Comparison of ENCODE assay signal across 19 mouse cellular contexts in genomic region chr2:92695869-92696268, GRCm38 (mm10).
A peak's percentile ranks its signal among the peaks of the same experiment; 100 is the strongest.
DNase-seq lines count a peak whose midpoint lies in the region; ATAC-seq lines count a peak whose summit lies in the region.
"Had no signal": no experiment of that assay in that cellular context is flagged by ENCODE, and none has a peak within 500 bp of the region (broad histone marks: within the 10 kb centered on the region; RNA-seq: fewer than 3 reads in every experiment).

No protein-coding gene starts in this region.

- H3K4me2 ChIP-seq in forebrain, embryonic 16.5 days (ENCODE audit: low read length): no peak overlapping the region
- no peak overlapping the region for H3K4me2 ChIP-seq in midbrain, embryonic 11.5 days
- no peak overlapping the region for H3K4me2 ChIP-seq in neural tube, embryonic 14.5 days (ENCODE audit: low read depth, low read length)
- H3K4me2 ChIP-seq: embryonic facial prominence, embryonic 12.5 days; limb, embryonic 13.5 days; liver, embryonic 15.5 days had no signal

- no peaks in the 10 kb centered on the region for H3K27me3 ChIP-seq in forebrain, embryonic 16.5 days (replicated peaks; ENCODE audit: control insufficient read depth, insufficient read depth, low read length)
- H3K27me3 ChIP-seq in midbrain, embryonic 11.5 days (ENCODE audit: control insufficient read depth, insufficient read depth, low read length): no peaks in the 10 kb centered on the region
- H3K27me3 ChIP-seq in neural tube, embryonic 14.5 days (ENCODE audit: control insufficient read depth, insufficient read depth, low read length): 0 out of 2 replicates have a peak, but pooled peaks cover 2% of the 10 kb centered on the region
- H3K27me3 ChIP-seq: embryonic facial prominence, embryonic 12.5 days; limb, embryonic 13.5 days; liver, embryonic 15.5 days had no signal

- no peak overlapping the region for H3K4me3 ChIP-seq in forebrain, embryonic 16.5 days (replicated peaks; ENCODE audit: low read length)
- no peak overlapping the region for H3K4me3 ChIP-seq in midbrain, embryonic 11.5 days (ENCODE audit: low read depth, low read length)
- no peak overlapping the region for H3K4me3 ChIP-seq in neural tube, embryonic 14.5 days (ENCODE audit: low read depth, low read length)
- H3K4me3 ChIP-seq: embryonic facial prominence, embryonic 12.5 days; limb, embryonic 13.5 days; liver, embryonic 15.5 days had no signal

- H3K27ac ChIP-seq in forebrain, embryonic 16.5 days (ENCODE audit: low read length): no peak overlapping the region
- no peak overlapping the region for H3K27ac ChIP-seq in midbrain, embryonic 11.5 days (ENCODE audit: low read depth, low read length)
- H3K27ac ChIP-seq in neural tube, embryonic 14.5 days (ENCODE audit: low read depth, low read length): no peak overlapping the region
- H3K27ac ChIP-seq: embryonic facial prominence, embryonic 12.5 days; limb, embryonic 13.5 days; liver, embryonic 15.5 days had no signal

- ATAC-seq in forebrain, embryonic 16.5 days: peak; percentile 66
- ATAC-seq in midbrain, embryonic 11.5 days (ENCODE audit: low FRiP score): peak; percentile 81
- 0 out of 2 replicates have a peak, but pooled peaks have one; percentile 31 for ATAC-seq in neural tube, embryonic 14.5 days (ENCODE audit: low read depth)
- ATAC-seq: activated CD4-positive, CD25-positive, alpha-beta regulatory T cell, adult 4 months had no signal

- H3K9me3 ChIP-seq in forebrain, embryonic 16.5 days (ENCODE audit: control insufficient read depth, low read length): no peaks in the 10 kb centered on the region
- no peaks in the 10 kb centered on the region for H3K9me3 ChIP-seq in midbrain, embryonic 11.5 days (ENCODE audit: control insufficient read depth, low read length)
- H3K9me3 ChIP-seq in neural tube, embryonic 14.5 days (ENCODE audit: control insufficient read depth, low read length): 0 out of 2 replicates have a peak, but pooled peaks cover 3% of the 10 kb centered on the region
- H3K9me3 ChIP-seq: embryonic facial prominence, embryonic 12.5 days; limb, embryonic 13.5 days; liver, embryonic 15.5 days had no signal

- peaks cover 3% of the 10 kb centered on the region; the same call in 1 of the 2 replicates for H3K4me1 ChIP-seq in forebrain, embryonic 16.5 days (replicated peaks; ENCODE audit: control insufficient read depth, insufficient read depth, low read length)
- H3K4me1 ChIP-seq in midbrain, embryonic 11.5 days (ENCODE audit: control insufficient read depth, insufficient read depth, low read length): no peaks in the 10 kb centered on the region
- no peaks in the 10 kb centered on the region for H3K4me1 ChIP-seq in neural tube, embryonic 14.5 days (ENCODE audit: control insufficient read depth, insufficient read depth, low read length)
- H3K4me1 ChIP-seq: embryonic facial prominence, embryonic 12.5 days; limb, embryonic 13.5 days; liver, embryonic 15.5 days had no signal

- no peaks in the 10 kb centered on the region for H3K36me3 ChIP-seq in forebrain, embryonic 16.5 days (ENCODE audit: control insufficient read depth, insufficient read depth)
- no peaks in the 10 kb centered on the region for H3K36me3 ChIP-seq in midbrain, embryonic 11.5 days (ENCODE audit: control insufficient read depth, insufficient read depth, low read length)
- H3K36me3 ChIP-seq in neural tube, embryonic 14.5 days (ENCODE audit: control insufficient read depth, insufficient read depth, low read length): no peaks in the 10 kb centered on the region
- H3K36me3 ChIP-seq: embryonic facial prominence, embryonic 12.5 days; limb, embryonic 13.5 days; liver, embryonic 15.5 days had no signal

- no peak overlapping the region for H3K9ac ChIP-seq in forebrain, embryonic 16.5 days (replicated peaks; ENCODE audit: low read depth, low read length)
- no peak overlapping the region for H3K9ac ChIP-seq in midbrain, embryonic 11.5 days (ENCODE audit: low read length)
- H3K9ac ChIP-seq in neural tube, embryonic 14.5 days (replicated peaks; ENCODE audit: low read depth, low read length): no peak overlapping the region
- H3K9ac ChIP-seq: embryonic facial prominence, embryonic 12.5 days; limb, embryonic 13.5 days; liver, embryonic 15.5 days had no signal

- 17% methylated on average over 3 of the region's 3 CpGs for WGBS in forebrain, embryonic 16.5 days
- WGBS in midbrain, embryonic 11.5 days: 11% methylated on average over 3 of the region's 3 CpGs
- 23% methylated on average over 3 of the region's 3 CpGs for WGBS in neural tube, embryonic 14.5 days

- peak; percentile 58 for DNase-seq in layer of hippocampus, adult 9-11 months
- DNase-seq in layer of hippocampus, adult 11-12 months (ENCODE audit: low spot score): no peak
- peak; percentile 89 for DNase-seq in midbrain, embryonic 11.5 days (ENCODE audit: low spot score, missing footprints)
- no peak for DNase-seq in embryo, embryonic 10 days (ENCODE audit: low spot score)
- no peak for DNase-seq in ovary, adult 18-20 months (ENCODE audit: low spot score)
- DNase-seq: adrenal gland, postnatal 36 days; cerebellum, postnatal 14 days; heart, adult 18-20 months; heart, postnatal 14 days; kidney, adult 11 months; kidney, postnatal 14 days; lung, postnatal 14 days; right cerebral cortex, adult 18-20 months had no signal

Comparison
In these comparisons a context has a peak if more than half of its experiments do, and no peak if none do; other contexts are left out.
1. DNase-seq: peak in layer of hippocampus, adult 9-11 months (single experiment) and midbrain, embryonic 11.5 days (single experiment); none in layer of hippocampus, adult 11-12 months (single experiment), embryo, embryonic 10 days (single experiment) and ovary, adult 18-20 months (single experiment).
2. ATAC-seq: peak in every context shown above with its lines; median percentile 81 in midbrain, embryonic 11.5 days; 66 in forebrain, embryonic 16.5 days; 31 in neural tube, embryonic 14.5 days.